Mouse (Mus musculus) heart, embryonic 16.5 days (tissue): ENCODE data around the gene Pawr. TPM values are rescaled to one million over a fixed set of nuclear protein-coding genes. Genes with fewer than 3 reads are reported as not detected.
A peak's percentile ranks its signal among the peaks of the same experiment; 100 is the strongest.
"Not testable (repeated sequence)": the region's sequence is repeated elsewhere in the genome, so short reads cannot be mapped to it uniquely, and the experiment has no call there.

Experiments
- ATAC-seq: fragments of 200-750 bp; cut with Nextera tagmentation; replicated peaks from 2 replicates; pipeline ENCODE4 v1.8.0; 2017; ENCODE audit warnings: moderate number of reproducible peaks; ENCODE audit not compliant: insufficient read depth, low FRiP score; ENCODE audit errors: extremely low read depth
- H3K27ac ChIP-seq: fragments of 300-500 bp; sonication (generic); 2 replicates; pipeline ENCODE4 v1.5.1; 2014; ENCODE audit warnings: mild to moderate bottlenecking, low read length, control low read depth, moderate library complexity
- H3K27me3 ChIP-seq: fragments of 300-500 bp; sonication (generic); 2 replicates; pipeline ENCODE4 v1.6.1; 2014; ENCODE audit warnings: low read length, mixed read lengths; ENCODE audit not compliant: control insufficient read depth, insufficient read depth
- H3K36me3 ChIP-seq: fragments of 300-500 bp; sonication (generic); 2 replicates; pipeline ENCODE4 v1.6.1; 2014; ENCODE audit not compliant: control insufficient read depth, insufficient read depth
- H3K4me1 ChIP-seq: fragments of 300-500 bp; sonication (generic); 2 replicates; pipeline ENCODE4 v1.6.1; 2014; ENCODE audit warnings: low read length, mixed read lengths; ENCODE audit not compliant: control insufficient read depth, insufficient read depth
- H3K4me2 ChIP-seq: fragments of 300-500 bp; sonication (generic); 2 replicates; pipeline ENCODE4 v1.6.1; 2014; ENCODE audit warnings: low read depth, mild to moderate bottlenecking, control low read depth, low read length
- H3K4me3 ChIP-seq: fragments of 300-500 bp; sonication (generic); 2 replicates; pipeline ENCODE4 v1.5.1; 2014; ENCODE audit warnings: mild to moderate bottlenecking, control low read depth, low read length
- H3K9ac ChIP-seq: fragments of 300-500 bp; sonication (generic); 2 replicates; pipeline ENCODE4 v1.6.1; 2014; ENCODE audit warnings: low read length, control low read depth
- H3K9me3 ChIP-seq: fragments of 300-500 bp; sonication (generic); replicated peaks from 2 replicates; pipeline ENCODE4 v1.6.1; 2016; ENCODE audit warnings: low read length; ENCODE audit not compliant: control insufficient read depth
- WGBS: fragments of 180-500 bp; shearing (Covaris S2); extraction: QIAGEN DNeasy Blood & Tissue Kit; methylation state at CpG from one replicate; pipeline ENCODE4 v1.1.7; 2014; 5-methylcytosine and 5-hydroxymethylcytosine counted together
- polyA plus RNA-seq: library from polyadenylated mRNA; unstranded; fragments of >200 nt; fragmentation: Nextera tagmentation; extraction: Ambion mirVana; gene quantifications from 2 replicates; pipeline ENCODE4 v1.2.1, GENCODE M21; 2015

Gene Pawr
- polyA plus RNA-seq, 1 experiment from 2014 or later: 4.1 TPM

- Histone ChIP-seq H3K4me2 (no peak overlapping the region), H3K27me3 (no peaks in the 10 kb centered on the region), H3K4me3 (no peak overlapping the region), H3K27ac (no peak overlapping the region), H3K4me1 (no peaks in the 10 kb centered on the region), H3K9ac (no peak overlapping the region), H3K9me3 (no peaks in the 10 kb centered on the region), H3K36me3 (peaks cover 2% of the 10 kb centered on the region; the same call in 1 of the 2 replicates)
- no peak for ATAC-seq
- 85% methylated on average over 14 of the region's 14 CpGs for WGBS
Observed at GRCm38 (mm10) chr10:108414936-108415635, 83.2 kb downstream of the Pawr start.

- 72% methylated on average over 5 of the region's 5 CpGs for WGBS
- Histone ChIP-seq H3K4me3 (no peak overlapping the region), H3K36me3 (no peaks in the 10 kb centered on the region), H3K4me1 (no peaks in the 10 kb centered on the region), H3K9me3 (no peaks in the 10 kb centered on the region), H3K27ac (no peak overlapping the region), H3K4me2 (no peak overlapping the region), H3K9ac (no peak overlapping the region), H3K27me3 (no peaks in the 10 kb centered on the region)
- no peak for ATAC-seq
Observed at GRCm38 (mm10) chr10:108417448-108417847, 85.5 kb downstream of the Pawr start.

DNA sequence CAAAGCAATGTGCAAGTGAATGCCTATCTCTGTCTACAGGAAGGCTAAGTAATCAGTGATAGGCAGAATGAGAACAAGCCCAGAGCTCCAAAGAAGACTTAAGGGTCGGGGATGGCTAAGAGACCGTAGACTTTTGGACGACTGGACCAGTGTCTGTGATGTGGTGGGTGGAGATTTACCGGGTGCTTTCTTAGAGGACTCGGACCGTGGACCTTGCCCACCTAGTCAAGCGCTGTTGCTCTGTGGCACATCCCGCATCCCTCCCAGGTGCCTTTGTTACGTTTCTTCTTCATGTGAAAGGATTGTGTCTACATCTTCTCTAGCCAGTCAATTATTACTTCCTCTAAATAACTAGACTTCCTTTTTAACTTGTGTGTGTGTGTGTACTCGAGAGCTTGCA lies 98.6 kb downstream of the Pawr start:
- Histone ChIP-seq H3K27me3 (no peaks in the 10 kb centered on the region), H3K9ac (no peak overlapping the region), H3K9me3 (no peaks in the 10 kb centered on the region), H3K36me3 (no peaks in the 10 kb centered on the region), H3K4me1 (peaks cover 15% of the 10 kb centered on the region; the same call in 1 of the 2 replicates), H3K27ac (no peak overlapping the region), H3K4me2 (no peak overlapping the region), H3K4me3 (no peak overlapping the region)
- 89% methylated on average over 10 of the region's 10 CpGs for WGBS
- ATAC-seq: no peak

GRCm38 (mm10) chr10:108432194-108432593 lies 100.3 kb downstream of the Pawr start:
- no peak overlapping the region for H3K27ac ChIP-seq
- no peaks in the 10 kb centered on the region for H3K36me3 ChIP-seq
- no peak for ATAC-seq
- peaks cover 15% of the 10 kb centered on the region; the same call in 1 of the 2 replicates for H3K4me1 ChIP-seq
- peak overlapping the region; percentile 47 for H3K4me2 ChIP-seq
- H3K9ac ChIP-seq: no peak overlapping the region
- H3K9me3 ChIP-seq: no peaks in the 10 kb centered on the region
- WGBS: 27% methylated on average over 10 of the region's 10 CpGs
- H3K27me3 ChIP-seq: no peaks in the 10 kb centered on the region
- no peak overlapping the region for H3K4me3 ChIP-seq

DNA sequence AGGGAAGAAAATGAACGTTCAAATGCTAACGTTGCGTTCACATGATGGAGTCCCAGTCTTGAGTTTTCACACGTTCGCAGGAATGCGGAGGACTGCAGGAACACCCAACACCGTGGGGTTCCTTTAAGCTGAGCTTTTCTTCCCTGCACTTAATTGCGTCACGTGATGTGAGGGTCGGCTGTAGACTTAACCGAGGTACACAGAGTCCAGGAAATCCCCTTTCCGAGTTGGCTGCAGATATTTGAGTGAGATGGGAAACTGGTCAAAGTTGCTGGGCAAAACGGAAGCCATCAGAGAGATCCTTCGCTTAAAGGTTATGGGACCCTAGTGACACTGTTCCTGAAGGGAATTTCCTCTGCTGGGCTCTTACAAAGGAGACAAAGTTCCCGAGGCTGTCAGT lies 102.1 kb downstream of the Pawr start:
- peaks cover 15% of the 10 kb centered on the region; the same call in 1 of the 2 replicates for H3K4me1 ChIP-seq
- no peak overlapping the region for H3K27ac ChIP-seq
- no peaks in the 10 kb centered on the region for H3K9me3 ChIP-seq
- H3K36me3 ChIP-seq: no peaks in the 10 kb centered on the region
- no peak for ATAC-seq
- peak overlapping the region; percentile 61 for H3K4me2 ChIP-seq
- whole genome bisulfite sequencing: 12% methylated on average over 15 of the region's 15 CpGs
- no peak overlapping the region for H3K4me3 ChIP-seq
- no peaks in the 10 kb centered on the region for H3K27me3 ChIP-seq
- no peak overlapping the region for H3K9ac ChIP-seq

- Histone ChIP-seq H3K4me3 (no peak overlapping the region), H3K27ac (no peak overlapping the region), H3K9me3 (no peaks in the 10 kb centered on the region), H3K27me3 (no peaks in the 10 kb centered on the region), H3K9ac (no peak overlapping the region), H3K36me3 (no peaks in the 10 kb centered on the region), H3K4me1 (peaks cover 15% of the 10 kb centered on the region; the same call in 1 of the 2 replicates), H3K4me2 (no peak overlapping the region)
- 11% methylated on average over 5 of the region's 5 CpGs for WGBS
- peak; percentile 63; the same call in 1 of the 2 replicates for ATAC-seq
Observed at GRCm38 (mm10) chr10:108435616-108436015, 103.7 kb downstream of the Pawr start.

DNA sequence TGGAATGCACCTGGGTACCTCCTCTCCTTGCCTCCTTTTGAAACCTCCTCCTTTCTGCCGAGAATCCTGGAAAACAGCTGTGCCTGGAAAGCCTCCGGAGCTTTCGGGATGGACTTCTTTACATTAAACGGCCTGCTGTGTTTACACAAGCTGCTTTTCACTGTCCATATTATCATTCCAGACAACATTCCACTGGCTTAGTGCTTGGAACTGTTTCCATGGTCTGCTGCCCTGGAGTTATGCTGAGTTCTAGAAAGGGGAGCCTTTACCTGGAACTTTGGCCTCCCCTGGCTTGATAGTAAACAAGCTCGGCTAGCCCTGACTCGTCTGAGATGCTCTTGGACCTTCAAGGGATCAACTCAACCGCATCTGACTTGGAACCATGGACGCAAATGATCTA lies 104.4 kb downstream of the Pawr start:
- 41% methylated on average over 8 of the region's 8 CpGs for WGBS
- no peak overlapping the region for H3K9ac ChIP-seq
- no peak overlapping the region for H3K27ac ChIP-seq
- H3K4me1 ChIP-seq: peaks cover 15% of the 10 kb centered on the region; the same call in 1 of the 2 replicates
- no peaks in the 10 kb centered on the region for H3K36me3 ChIP-seq
- no peak for ATAC-seq
- H3K27me3 ChIP-seq: no peaks in the 10 kb centered on the region
- H3K9me3 ChIP-seq: no peaks in the 10 kb centered on the region
- H3K4me2 ChIP-seq: no peak overlapping the region
- no peak overlapping the region for H3K4me3 ChIP-seq

DNA sequence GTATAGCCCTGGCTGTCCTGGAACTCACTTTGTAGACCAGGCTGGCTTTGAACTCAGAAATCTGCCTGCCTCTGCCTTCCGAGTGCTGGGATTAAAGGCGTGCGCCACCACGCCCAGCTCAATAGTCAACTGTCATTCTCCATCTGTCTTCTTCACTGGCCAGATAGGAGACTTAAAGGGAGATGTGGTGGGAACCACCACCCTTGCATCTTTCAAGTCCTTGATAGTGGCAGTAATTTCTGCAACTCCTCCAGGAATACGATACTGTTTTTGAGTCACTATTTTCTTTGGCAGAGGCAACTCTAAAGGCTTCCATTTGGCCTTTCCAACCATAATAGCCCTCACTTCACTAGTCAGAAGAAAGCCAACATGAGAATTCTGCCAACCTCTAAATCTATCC lies 108.3 kb downstream of the Pawr start:
- H3K9ac ChIP-seq, H3K4me2 ChIP-seq, ATAC-seq, H3K27ac ChIP-seq, H3K4me3 ChIP-seq, H3K27me3 ChIP-seq, H3K4me1 ChIP-seq, H3K9me3 ChIP-seq, H3K36me3 ChIP-seq: not testable (repeated sequence)
- WGBS: 80% methylated on average over 5 of the region's 5 CpGs

- WGBS: 51% methylated on average over 19 of the region's 19 CpGs
- no peak for ATAC-seq
- no peak overlapping the region; the same call in 1 of the 2 replicates for H3K27ac ChIP-seq
- H3K27me3 ChIP-seq: no peaks in the 10 kb centered on the region
- no peak overlapping the region for H3K4me3 ChIP-seq
- peaks cover 19% of the 10 kb centered on the region for H3K4me1 ChIP-seq
- H3K9me3 ChIP-seq: no peaks in the 10 kb centered on the region
- no peak overlapping the region for H3K4me2 ChIP-seq
- H3K36me3 ChIP-seq: no peaks in the 10 kb centered on the region
- no peak overlapping the region for H3K9ac ChIP-seq
Observed at GRCm38 (mm10) chr10:108443931-108444876, 112.3 kb downstream of the Pawr start.
